Comparison of ENCODE assay signal across 31 mouse cellular contexts in genomic region chr13:55102366-55102765, GRCm38 (mm10). TPM values are rescaled to one million over a fixed set of nuclear protein-coding genes. Genes with fewer than 3 reads are reported as not detected.
A peak's percentile ranks its signal among the peaks of the same experiment; 100 is the strongest.
DNase-seq lines count a peak whose midpoint lies in the region; TF ChIP-seq lines count a peak whose summit lies in the region.
"Had no signal": no experiment of that assay in that cellular context is flagged by ENCODE, and none has a peak within 500 bp of the region (broad histone marks: within the 10 kb centered on the region; RNA-seq: fewer than 3 reads in every experiment).

No protein-coding gene starts in this region.

- no peak for TF ChIP-seq POLR2A in MEL (IDR thresholded peaks at IDR 0.05; ENCODE audit: control insufficient read depth in 1 of 2, insufficient read depth in 1 of 2, low read depth in 1 of 2, low read length in 2 of 2, poor library complexity in 1 of 2)

- H3K4me3 ChIP-seq in MEL (ENCODE audit: control insufficient read depth in 1 of 2, insufficient read depth in 1 of 2, low read depth in 2 of 2, low read length in 2 of 2), result no peak overlapping the region
- H3K4me3 ChIP-seq in limb, embryonic 10.5 days, result no peak overlapping the region
- H3K4me3 ChIP-seq: embryonic facial prominence, embryonic 13.5 days; embryonic facial prominence, embryonic 15.5 days; erythroblast, embryonic 14.5 days; forebrain, embryonic 10.5 days; forebrain, embryonic 12.5 days had no signal

- no peak for TF ChIP-seq CTCF in MEL (IDR thresholded peaks at IDR 0.05 in 2 of 3, conservative IDR thresholded peaks at IDR 0.05 in 1 of 3; ENCODE audit: control insufficient read depth in 1 of 3, insufficient read depth in 1 of 3, low read depth in 2 of 3, low read length in 3 of 3, poor library complexity in 1 of 3, severe bottlenecking in 1 of 3)

- H3K27me3 ChIP-seq in MEL (ENCODE audit: control insufficient read depth in 1 of 2, insufficient read depth in 2 of 2, low read length in 2 of 2), result no peaks in the 10 kb centered on the region
- H3K27me3 ChIP-seq in limb, embryonic 10.5 days (ENCODE audit: low read depth, poor library complexity, severe bottlenecking), result no peaks in the 10 kb centered on the region
- H3K27me3 ChIP-seq: CH12.LX; embryonic facial prominence, embryonic 13.5 days; embryonic facial prominence, embryonic 15.5 days; forebrain, embryonic 12.5 days; Patski had no signal

- no peaks in the 10 kb centered on the region for H3K9me3 ChIP-seq in MEL (replicated peaks; ENCODE audit: insufficient read depth, low read length)
- no peaks in the 10 kb centered on the region for H3K9me3 ChIP-seq in limb, embryonic 10.5 days (replicated peaks)
- H3K9me3 ChIP-seq: embryonic facial prominence, embryonic 13.5 days; embryonic facial prominence, embryonic 15.5 days; forebrain, embryonic 10.5 days; forebrain, embryonic 12.5 days; G1E had no signal

- peaks cover 40% of the 10 kb centered on the region for H3K79me2 ChIP-seq in MEL (ENCODE audit: control insufficient read depth, insufficient read depth, low read length, poor library complexity)

- peaks cover 3 to 23% of the 10 kb centered on the region in 2 experiments; a peak in 3 of 4 replicates for H3K4me1 ChIP-seq in MEL (ENCODE audit: control insufficient read depth in 1 of 2, insufficient read depth in 2 of 2, low read length in 2 of 2)
- H3K4me1 ChIP-seq in limb, embryonic 10.5 days, result peaks cover 22% of the 10 kb centered on the region

- H3K9ac ChIP-seq in MEL (ENCODE audit: control insufficient read depth, low read depth, low read length, poor library complexity, severe bottlenecking), result peak overlapping the region; percentile 1; the same call in 1 of the 2 replicates
- H3K9ac ChIP-seq: embryonic facial prominence, embryonic 13.5 days; embryonic facial prominence, embryonic 15.5 days; forebrain, embryonic 12.5 days had no signal

- TF ChIP-seq EP300 in MEL (IDR thresholded peaks at IDR 0.05; ENCODE audit: low read depth in 1 of 2, low read length in 2 of 2), result no peak

- H3K36me3 ChIP-seq in MEL (ENCODE audit: control insufficient read depth in 1 of 2, insufficient read depth in 2 of 2, low read length in 2 of 2), result peaks cover 0 to 31% of the 10 kb centered on the region in 2 experiments
- peaks cover 1% of the 10 kb centered on the region for H3K36me3 ChIP-seq in limb, embryonic 10.5 days
- H3K36me3 ChIP-seq: embryonic facial prominence, embryonic 15.5 days had no signal

- no peak for TF ChIP-seq RAD21 in MEL (IDR thresholded peaks at IDR 0.05; ENCODE audit: low read depth, low read length)

- H3K27ac ChIP-seq in MEL (ENCODE audit: control insufficient read depth, low read depth, low read length), result peak overlapping the region; percentile 70
- H3K27ac ChIP-seq in limb, embryonic 10.5 days, result no peak overlapping the region
- H3K27ac ChIP-seq: embryonic facial prominence, embryonic 13.5 days; embryonic facial prominence, embryonic 15.5 days; forebrain, embryonic 10.5 days; forebrain, embryonic 12.5 days had no signal

- 92% methylated on average over 3 of the region's 3 CpGs for WGBS in limb, embryonic 10.5 days

- peak; percentile 78 for DNase-seq in heart, adult 11 months
- DNase-seq in heart, adult 8-10 months (ENCODE audit: low spot score), result no peak
- DNase-seq in MEL (ENCODE audit: low read depth, low spot score), result peak; percentile 69
- peak; percentile 17 for DNase-seq in limb, embryonic 10.5 days (ENCODE audit: low spot score)
- DNase-seq in right cerebral cortex, adult 2 months (ENCODE audit: low spot score in 2 of 2), result no peak
- DNase-seq in cerebellum, adult 18-20 months, result no peak
- DNase-seq: adrenal gland, adult 8-10 months; adrenal gland, postnatal 14 days; adrenal gland, postnatal 36 days; B cell, adult 2 months; cerebellum, adult 11-12 months; cerebellum, adult 8-10 months; cerebellum, adult 9-11 months; cerebellum, postnatal 14 days; cerebellum, postnatal 36 days; embryo, embryonic 11 days had no signal

TF ChIP-seq in MEL, 35 proteins besides CTCF, POLR2A, EP300 and RAD21:
- TF ChIP-seq SIN3A (IDR thresholded peaks at IDR 0.05; ENCODE audit: low read length), result 0 out of 2 replicates have a peak, but pooled peaks have one; percentile 17
- TF ChIP-seq ZKSCAN1 (IDR thresholded peaks at IDR 0.05; ENCODE audit: low read depth, low read length), result no peak
TF ChIP-seq in MEL: peak in this region for 1.

RNA-seq across cellular contexts. Expression of gene Uimc1, which starts 2.3 kb away (rescaled TPM):
- total RNA-seq in heart, adult 8-10 months (2022), result 10 to 100 TPM; 15.6 to 21.3 (median 20.1) TPM
- total RNA-seq in MEL (2012; rRNA removed), result 124 and 143 TPM in 2 replicates
- polyA plus RNA-seq in MEL (2012; ENCODE audit: insufficient read depth in 1 of 2, insufficient read length in 2 of 2, low read depth in 1 of 2, low replicate concordance in 2 of 2, missing spikeins in 1 of 2), result 10 to 100 TPM in 1 of 2 experiments, not detected in 1; 32.5 TPM
- polyA plus RNA-seq in limb, embryonic 10.5 days (2016; fragmentation: Nextera tagmentation; extraction: Ambion mirVana), result 21.2 and 24.4 TPM in 2 replicates

RNA-seq across cellular contexts. Expression of gene Zfp346, which starts 2.7 kb away (rescaled TPM):
- 10 to 100 TPM; 17.6 to 31.3 (median 22.5) TPM for total RNA-seq in heart, adult 8-10 months (2022)
- total RNA-seq in MEL (2012; rRNA removed), result 15.0 and 19.5 TPM in 2 replicates
- 10 to 100 TPM in 1 of 2 experiments, not detected in 1; 28.8 TPM for polyA plus RNA-seq in MEL (2012; ENCODE audit: insufficient read depth in 1 of 2, insufficient read length in 2 of 2, low read depth in 1 of 2, low replicate concordance in 2 of 2, missing spikeins in 1 of 2)
- polyA plus RNA-seq in limb, embryonic 10.5 days (2016; fragmentation: Nextera tagmentation; extraction: Ambion mirVana), result 25.0 and 30.0 TPM in 2 replicates

RNA-seq across cellular contexts. Expression of gene Gm17617, which starts 31.0 kb away (rescaled TPM):
- not detected for total RNA-seq in heart, adult 8-10 months (2022)
- total RNA-seq in MEL (2012; rRNA removed), result not detected in 2 replicates
- polyA plus RNA-seq in MEL (2012; ENCODE audit: insufficient read depth in 1 of 2, insufficient read length in 2 of 2, low read depth in 1 of 2, low replicate concordance in 2 of 2, missing spikeins in 1 of 2), result not detected
- polyA plus RNA-seq in limb, embryonic 10.5 days (2016; fragmentation: Nextera tagmentation; extraction: Ambion mirVana), result not detected in 2 replicates
- total RNA-seq: adrenal gland, adult 18-20 months; adrenal gland, adult 8-10 months; adrenal gland, postnatal 14 days; adrenal gland, postnatal 36 days; CH12.LX; common myeloid progenitor, adult 5-6 weeks; G1E had no signal
- polyA plus RNA-seq: activated CD4-positive, CD25-positive, alpha-beta regulatory T cell, adult 4 months; CD4-positive, CD25-positive, alpha-beta regulatory T cell, adult 4 months; embryonic facial prominence, embryonic 11.5 days; embryonic facial prominence, embryonic 13.5 days; embryonic facial prominence, embryonic 15.5 days; erythroblast, embryonic 14.5 days; forebrain, embryonic 10.5 days; forebrain, embryonic 12.5 days; forebrain, embryonic 14.5 days; forebrain, embryonic 16.5 days; G1E; Patski had no signal

RNA-seq across cellular contexts. Expression of gene Fgfr4, which starts 50.1 kb away (rescaled TPM):
- under 1 TPM in 3 of 4 experiments, not detected in 1; 0.16 to 0.29 (median 0.28) TPM for total RNA-seq in heart, adult 8-10 months (2022)
- not detected in 2 replicates for total RNA-seq in MEL (2012; rRNA removed)
- polyA plus RNA-seq in MEL (2012; ENCODE audit: insufficient read depth in 1 of 2, insufficient read length in 2 of 2, low read depth in 1 of 2, low replicate concordance in 2 of 2, missing spikeins in 1 of 2), result not detected
- polyA plus RNA-seq in limb, embryonic 10.5 days (2016; fragmentation: Nextera tagmentation; extraction: Ambion mirVana), result 0.73 and 2.1 TPM in 2 replicates
- total RNA-seq: CH12.LX; common myeloid progenitor, adult 5-6 weeks had no signal
- polyA plus RNA-seq: activated CD4-positive, CD25-positive, alpha-beta regulatory T cell, adult 4 months; CD4-positive, CD25-positive, alpha-beta regulatory T cell, adult 4 months; G1E had no signal

Comparison
In these comparisons a context has a peak if more than half of its experiments do, and no peak if none do; other contexts are left out.
1. DNase-seq: peak in heart, adult 11 months (single experiment), MEL (single experiment) and limb, embryonic 10.5 days (single experiment); none in heart, adult 8-10 months (single experiment), right cerebral cortex, adult 2 months (0 of 2) and cerebellum, adult 18-20 months (0 of 2).